Mouse (Mus musculus) G1E (cell line): ENCODE measurements at regions not wholly inside any gene's neighbourhood (a gene's known extent, or its start where the extent isn't known, plus 50 kb on each side); places are given as distances from the start of the nearest gene placed in this dataset.

Experiments used
- CTCF ChIP-seq: IDR thresholded peaks from 2 replicates; pipeline ENCODE4 v1.5.1; 2012; ENCODE audit warnings: low read depth, low read length, inconsistent platforms, mixed read lengths
- GATA1 ChIP-seq: IDR thresholded peaks from 2 replicates; pipeline ENCODE4 v1.6.1; 2012; ENCODE audit warnings: borderline replicate concordance, low read length, inconsistent platforms, mixed read lengths
- POLR2AphosphoS5 ChIP-seq: IDR thresholded peaks from 2 replicates; pipeline ENCODE4 v1.6.1; 2012; ENCODE audit warnings: low read depth, low read length, inconsistent platforms; ENCODE audit not compliant: insufficient replicate concordance
- TAL1 ChIP-seq: conservative IDR thresholded peaks from 2 replicates; pipeline ENCODE4 v1.6.1; 2012; ENCODE audit warnings: low read depth, low read length, inconsistent platforms, mixed read lengths

DNA sequence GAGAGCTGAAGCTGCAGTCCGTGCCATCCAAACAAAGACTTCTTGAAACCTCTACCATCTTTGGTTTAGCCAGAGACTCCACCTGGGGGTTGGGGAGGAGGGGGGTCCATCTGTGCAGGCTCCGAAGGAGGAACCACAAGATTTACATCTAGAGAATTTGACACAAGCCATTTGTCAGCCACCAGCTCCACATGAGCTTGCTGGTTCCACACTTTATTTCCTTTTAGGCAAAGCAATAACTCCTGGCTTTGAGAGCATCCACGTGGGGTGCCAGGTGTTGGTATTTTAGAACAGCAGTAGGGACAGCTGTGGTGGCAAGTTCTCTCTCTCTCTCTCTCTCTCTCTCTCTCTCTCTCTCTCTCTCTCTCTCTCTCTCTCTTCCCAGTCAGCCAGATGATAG is 99.6 kb upstream of the Kbtbd8 start:
- TF ChIP-seq CTCF (no peak), GATA1 (no peak), TAL1 (no peak), POLR2AphosphoS5 (no peak)
